Mouse (Mus musculus): ENCODE measurements around the gene Dcst2. TPM values are rescaled to one million over a fixed set of nuclear protein-coding genes. Genes with fewer than 3 reads are reported as not detected.

Dcst2 gene
- total and polyA plus RNA-seq, 2 experiments from 2014 or later, result 0.20 to 0.31 TPM

DNA sequence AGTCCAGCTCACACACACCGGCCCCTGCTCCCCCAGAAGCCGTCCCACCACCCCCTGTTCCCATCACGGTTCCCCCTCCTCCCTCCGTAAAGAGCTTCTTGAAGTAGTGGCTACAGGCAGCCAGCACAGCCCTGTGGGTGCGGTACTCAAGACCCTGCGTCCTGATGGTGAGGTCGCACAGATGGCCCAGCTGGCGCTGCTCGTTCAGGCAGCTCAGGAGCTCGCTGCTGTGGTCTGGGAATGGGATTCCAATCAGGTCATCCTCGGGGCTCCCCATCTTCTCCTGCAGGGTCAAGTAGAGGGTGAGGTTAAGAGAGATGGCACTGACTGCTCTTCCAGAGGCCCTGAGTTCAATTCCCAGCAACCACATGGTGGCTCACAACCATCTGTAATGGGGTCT lies 19.5 kb downstream of the Dcst2 start:
- H3K27ac ChIP-seq, result no peak overlapping the region
- no peaks in the 10 kb centered on the region for H3K27me3 ChIP-seq (ENCODE audit: insufficient read depth, low read length)
- no peak overlapping the region for H3K4me3 ChIP-seq (ENCODE audit: low read length)
- no peak overlapping the region for H3K9ac ChIP-seq (replicated peaks; ENCODE audit: low read length)
- no peaks in the 10 kb centered on the region for H3K36me3 ChIP-seq (ENCODE audit: insufficient read depth, low read length)
- no peak for ATAC-seq
- H3K4me2 ChIP-seq (ENCODE audit: low read depth, low read length), result no peak overlapping the region
- WGBS, result 78% methylated on average over 11 of the region's 11 CpGs
- no peak for DNase-seq (ENCODE audit: low spot score)
- H3K9me3 ChIP-seq (ENCODE audit: low read length), result no peaks in the 10 kb centered on the region
- TF ChIP-seq CTCF (IDR thresholded peaks at IDR 0.05; ENCODE audit: low read depth), result no peak
- 0 out of 2 replicates have a peak, but pooled peaks cover 4% of the 10 kb centered on the region for H3K4me1 ChIP-seq (ENCODE audit: insufficient read depth, low read length)

DNA sequence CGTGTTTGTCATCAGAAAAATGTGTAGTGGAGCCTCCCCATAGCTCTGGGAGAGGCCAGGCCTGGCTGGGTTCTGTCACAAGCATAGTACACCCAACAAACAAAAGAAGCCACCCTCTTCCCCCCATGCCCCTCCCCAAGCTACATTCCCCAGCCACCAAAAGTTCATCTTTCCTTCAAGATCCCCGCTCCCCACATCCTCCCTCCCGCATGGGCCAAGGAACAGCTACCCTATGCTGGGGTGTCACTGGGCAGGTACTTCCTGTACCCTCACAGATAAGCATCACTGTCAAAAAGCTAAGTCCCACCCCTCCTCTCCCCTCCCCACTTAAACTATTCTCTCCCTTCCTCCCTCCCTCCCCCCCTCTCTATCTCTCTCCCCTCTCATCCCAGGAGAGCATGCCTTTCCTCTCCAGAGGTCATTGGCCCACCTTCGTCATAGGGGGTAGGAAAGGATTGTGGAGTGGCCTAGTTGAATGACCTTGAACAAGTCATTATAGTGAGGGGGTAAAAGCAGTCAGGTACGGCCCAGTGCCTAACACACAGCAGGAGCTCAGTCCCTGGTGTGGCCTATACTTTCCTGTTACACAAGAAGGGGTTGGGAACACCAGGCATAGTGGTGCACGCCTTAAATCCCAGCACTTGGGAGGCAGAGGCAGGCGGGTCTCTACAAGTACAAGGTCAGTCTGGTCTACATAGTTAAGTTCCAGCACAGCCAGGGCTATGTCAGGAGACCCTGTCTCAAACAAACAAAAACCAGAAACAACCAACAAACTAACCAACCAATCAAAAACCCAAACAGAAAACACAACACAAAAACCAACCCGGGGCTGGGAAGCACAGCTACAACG lies 20.5 kb downstream of the Dcst2 start:
- no peak overlapping the region for H3K27ac ChIP-seq

DNA sequence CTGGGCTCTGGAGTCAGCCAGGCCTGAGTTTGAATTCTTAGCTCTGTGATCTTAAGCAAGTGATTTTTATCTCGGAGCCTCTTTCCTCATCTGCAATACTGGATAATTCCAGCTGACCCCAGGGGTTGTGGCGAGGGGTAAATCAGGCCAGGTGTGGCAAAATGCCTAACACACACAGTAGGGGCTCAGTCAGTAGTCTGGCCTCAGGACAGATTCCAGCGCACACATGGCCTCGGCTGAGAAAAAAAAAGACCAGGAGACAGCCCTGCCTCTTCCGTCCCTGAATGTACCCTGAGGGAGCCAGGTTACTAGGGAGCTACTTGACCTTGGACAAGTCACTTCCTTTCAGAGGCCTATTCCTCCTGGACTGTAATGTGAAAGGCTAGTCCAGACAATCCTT lies 21.2 kb downstream of the Dcst2 start:
- no peak overlapping the region for H3K4me3 ChIP-seq (ENCODE audit: low read length)
- no peaks in the 10 kb centered on the region for H3K9me3 ChIP-seq (ENCODE audit: low read length)
- H3K9ac ChIP-seq (replicated peaks; ENCODE audit: low read length), result no peak overlapping the region
- no peaks in the 10 kb centered on the region for H3K36me3 ChIP-seq (ENCODE audit: insufficient read depth, low read length)
- DNase-seq (ENCODE audit: low spot score), result no peak
- H3K27me3 ChIP-seq (ENCODE audit: insufficient read depth, low read length), result no peaks in the 10 kb centered on the region
- H3K4me2 ChIP-seq (ENCODE audit: low read depth, low read length), result no peak overlapping the region
- no peak for ATAC-seq
- WGBS, result 81% methylated on average over 5 of the region's 5 CpGs
- H3K27ac ChIP-seq, result no peak overlapping the region
- H3K4me1 ChIP-seq (ENCODE audit: insufficient read depth, low read length), result 0 out of 2 replicates have a peak, but pooled peaks cover 4% of the 10 kb centered on the region
- no peak for TF ChIP-seq CTCF (IDR thresholded peaks at IDR 0.05; ENCODE audit: low read depth)

More for the DNA sequence above, 20.5 kb downstream of the Dcst2 start:
- Histone ChIP-seq H3K4me1 (ENCODE audit: insufficient read depth, low read length) (0 out of 2 replicates have a peak, but pooled peaks cover 4% of the 10 kb centered on the region), H3K9ac (replicated peaks; ENCODE audit: low read length) (no peak overlapping the region), H3K4me2 (ENCODE audit: low read depth, low read length) (no peak overlapping the region), H3K36me3 (ENCODE audit: insufficient read depth, low read length) (no peaks in the 10 kb centered on the region), H3K4me3 (ENCODE audit: low read length) (no peak overlapping the region), H3K27me3 (ENCODE audit: insufficient read depth, low read length) (no peaks in the 10 kb centered on the region), H3K9me3 (ENCODE audit: low read length) (no peaks in the 10 kb centered on the region)
- ATAC-seq (no peak), DNase-seq (ENCODE audit: low spot score) (no peak)
- WGBS, result 86% methylated on average over 9 of the region's 9 CpGs
- no peak for TF ChIP-seq CTCF (IDR thresholded peaks at IDR 0.05; ENCODE audit: low read depth)

DNA sequence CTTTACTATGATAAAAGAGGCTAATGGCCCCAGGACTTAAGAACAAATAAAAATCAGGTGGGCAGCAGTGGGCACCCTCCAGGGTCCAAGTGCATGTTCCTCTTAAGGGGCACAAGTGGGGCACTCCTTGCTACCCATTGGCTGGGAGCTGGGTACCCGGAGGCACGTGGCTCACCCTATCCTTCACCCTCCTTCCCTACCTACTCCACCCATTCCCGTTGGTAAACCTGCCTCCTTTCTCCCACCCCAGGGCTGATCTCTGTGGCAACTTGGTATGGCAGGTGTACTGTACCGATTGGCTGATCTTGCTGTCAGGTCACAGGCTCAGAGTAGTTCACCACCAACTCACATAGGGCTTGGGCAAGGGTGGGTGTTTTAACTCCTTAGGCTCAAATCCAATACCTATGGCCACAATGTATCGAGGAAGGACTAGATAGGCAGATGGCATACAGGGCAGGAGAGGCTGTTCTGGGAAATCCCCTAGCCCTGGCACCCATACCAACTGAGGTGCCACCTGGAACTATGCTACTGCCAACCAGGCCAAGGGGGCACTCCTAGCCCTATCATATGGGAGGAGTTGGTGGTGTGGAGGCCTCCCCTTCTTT lies 22.0 kb downstream of the Dcst2 start:
- Histone ChIP-seq H3K27ac (no peak overlapping the region), H3K9me3 (ENCODE audit: low read length) (no peaks in the 10 kb centered on the region), H3K4me2 (ENCODE audit: low read depth, low read length) (no peak overlapping the region), H3K27me3 (ENCODE audit: insufficient read depth, low read length) (no peaks in the 10 kb centered on the region), H3K36me3 (ENCODE audit: insufficient read depth, low read length) (no peaks in the 10 kb centered on the region), H3K4me3 (ENCODE audit: low read length) (no peak overlapping the region), H3K9ac (replicated peaks; ENCODE audit: low read length) (no peak overlapping the region), H3K4me1 (ENCODE audit: insufficient read depth, low read length) (0 out of 2 replicates have a peak, but pooled peaks cover 2% of the 10 kb centered on the region)
- no peak for DNase-seq (ENCODE audit: low spot score)
- no peak for ATAC-seq
- no peak for TF ChIP-seq CTCF (IDR thresholded peaks at IDR 0.05; ENCODE audit: low read depth)
- WGBS, result 83% methylated on average over 5 of the region's 5 CpGs

DNA sequence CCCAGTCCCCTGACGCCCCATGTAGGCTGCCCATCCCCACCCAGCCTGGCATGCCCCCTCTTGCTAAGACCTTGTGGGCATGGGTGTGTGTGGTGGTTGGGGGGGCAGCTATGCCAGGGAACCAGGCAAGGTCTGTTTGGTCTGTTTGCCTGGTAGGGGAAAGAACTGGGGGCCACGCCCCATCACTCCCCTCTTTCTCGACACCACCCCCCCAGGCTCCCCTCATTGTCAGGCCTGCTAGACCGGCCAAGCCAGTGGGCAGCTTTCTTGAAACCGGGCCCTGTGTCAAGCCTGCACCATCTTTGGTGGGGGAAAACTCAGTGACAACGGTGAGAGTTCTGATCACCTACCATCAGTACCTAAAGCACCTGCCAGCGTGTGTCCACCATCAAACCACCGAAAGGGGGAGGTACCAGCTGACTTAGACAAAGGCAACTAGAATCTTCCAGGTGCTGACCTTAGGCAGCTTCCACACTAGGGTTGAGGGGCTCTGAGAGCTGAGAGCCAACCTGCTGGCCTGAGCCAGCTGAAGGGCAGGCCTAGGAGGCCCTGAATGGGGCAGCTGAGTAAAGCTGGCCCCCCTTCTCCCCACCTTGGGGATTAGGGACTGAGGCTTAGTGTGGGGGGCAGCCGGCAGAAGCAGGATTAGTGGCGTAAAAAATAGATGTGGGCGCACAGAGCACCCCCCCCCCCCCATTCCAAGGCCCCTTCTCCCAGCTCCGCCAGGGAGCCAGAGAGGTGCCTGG lies 22.7 kb downstream of the Dcst2 start:
- Histone ChIP-seq H3K4me1 (ENCODE audit: insufficient read depth, low read length) (no peaks in the 10 kb centered on the region), H3K9me3 (ENCODE audit: low read length) (no peaks in the 10 kb centered on the region), H3K9ac (replicated peaks; ENCODE audit: low read length) (no peak overlapping the region), H3K36me3 (ENCODE audit: insufficient read depth, low read length) (no peaks in the 10 kb centered on the region), H3K4me3 (ENCODE audit: low read length) (no peak overlapping the region), H3K4me2 (ENCODE audit: low read depth, low read length) (no peak overlapping the region), H3K27ac (no peak overlapping the region), H3K27me3 (ENCODE audit: insufficient read depth, low read length) (no peaks in the 10 kb centered on the region)
- DNase-seq (ENCODE audit: low spot score), result no peak
- no peak for TF ChIP-seq CTCF (IDR thresholded peaks at IDR 0.05; ENCODE audit: low read depth)
- WGBS, result 75% methylated on average over 11 of the region's 12 CpGs
- ATAC-seq, result no peak

DNA sequence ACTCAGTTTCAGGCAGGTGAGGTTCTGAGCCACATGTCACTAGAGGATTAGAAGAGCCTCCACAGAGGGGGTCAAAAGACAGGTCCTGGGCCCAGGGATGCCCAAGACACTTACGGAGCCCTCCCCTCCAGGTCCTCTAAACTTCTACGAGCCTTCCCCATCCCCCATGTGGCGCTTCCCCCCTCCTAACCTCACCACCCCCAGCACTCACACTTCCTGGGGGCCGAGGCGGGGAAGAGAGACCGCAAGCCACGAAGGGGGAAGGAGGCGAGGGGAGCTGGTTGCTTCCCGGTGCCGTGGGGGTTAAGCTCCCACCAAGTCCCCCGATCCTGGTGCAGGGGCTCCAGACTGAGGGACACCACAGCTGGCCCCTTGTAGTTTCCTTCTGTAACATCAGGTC lies 23.7 kb downstream of the Dcst2 start:
- H3K27ac ChIP-seq, result no peak overlapping the region

More for the DNA sequence above, 23.7 kb downstream of the Dcst2 start:
- no peak overlapping the region for H3K4me2 ChIP-seq (ENCODE audit: low read depth, low read length)
- H3K27me3 ChIP-seq (ENCODE audit: insufficient read depth, low read length), result no peaks in the 10 kb centered on the region
- TF ChIP-seq CTCF (IDR thresholded peaks at IDR 0.05; ENCODE audit: low read depth), result no peak
- H3K36me3 ChIP-seq (ENCODE audit: insufficient read depth, low read length), result no peaks in the 10 kb centered on the region
- peaks cover 1% of the 10 kb centered on the region; the same call in 1 of the 2 replicates for H3K4me1 ChIP-seq (ENCODE audit: insufficient read depth, low read length)
- WGBS, result 55% methylated on average over 10 of the region's 11 CpGs
- DNase-seq (ENCODE audit: low spot score), result no peak
- no peak for ATAC-seq
- no peaks in the 10 kb centered on the region for H3K9me3 ChIP-seq (ENCODE audit: low read length)
- no peak overlapping the region for H3K4me3 ChIP-seq (ENCODE audit: low read length)
- H3K9ac ChIP-seq (replicated peaks; ENCODE audit: low read length), result no peak overlapping the region

Data from hindbrain, postnatal 0 days (tissue).